Mouse (Mus musculus): ENCODE data around the gene Sh3bp1.

Gene Sh3bp1

DNA sequence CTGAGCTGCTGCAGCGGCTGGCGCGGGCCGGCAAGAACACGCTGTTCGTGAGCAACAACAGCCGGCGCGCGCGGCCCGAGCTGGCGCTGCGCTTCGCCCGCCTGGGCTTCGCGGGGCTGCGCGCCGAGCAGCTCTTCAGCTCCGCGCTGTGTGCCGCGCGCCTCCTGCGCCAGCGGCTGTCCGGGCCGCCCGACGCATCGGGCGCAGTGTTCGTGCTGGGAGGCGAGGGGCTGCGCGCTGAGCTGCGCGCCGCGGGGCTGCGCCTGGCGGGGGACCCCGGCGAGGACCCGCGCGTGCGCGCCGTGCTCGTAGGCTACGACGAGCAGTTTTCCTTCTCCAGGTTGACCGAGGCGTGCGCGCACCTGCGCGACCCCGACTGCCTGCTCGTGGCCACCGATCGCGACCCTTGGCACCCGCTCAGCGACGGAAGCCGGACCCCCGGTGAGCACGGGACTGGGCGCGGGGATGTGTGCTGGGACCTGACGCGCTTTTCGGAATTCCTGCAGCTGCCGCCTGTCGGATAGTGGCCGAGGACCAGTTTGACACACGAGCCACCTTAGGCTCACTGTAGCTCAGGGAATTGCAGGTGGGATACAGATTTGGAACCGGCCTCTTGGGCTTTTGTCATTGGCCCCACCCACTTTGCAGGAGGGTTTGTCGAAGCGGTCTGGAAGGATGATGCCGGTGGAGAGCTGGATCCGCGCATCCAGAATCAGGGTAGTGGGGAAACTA, 14.7 kb downstream of the Sh3bp1 start:
- DNase-seq (ENCODE audit: extremely low read depth, low read depth, low spot score) = no peak

DNA sequence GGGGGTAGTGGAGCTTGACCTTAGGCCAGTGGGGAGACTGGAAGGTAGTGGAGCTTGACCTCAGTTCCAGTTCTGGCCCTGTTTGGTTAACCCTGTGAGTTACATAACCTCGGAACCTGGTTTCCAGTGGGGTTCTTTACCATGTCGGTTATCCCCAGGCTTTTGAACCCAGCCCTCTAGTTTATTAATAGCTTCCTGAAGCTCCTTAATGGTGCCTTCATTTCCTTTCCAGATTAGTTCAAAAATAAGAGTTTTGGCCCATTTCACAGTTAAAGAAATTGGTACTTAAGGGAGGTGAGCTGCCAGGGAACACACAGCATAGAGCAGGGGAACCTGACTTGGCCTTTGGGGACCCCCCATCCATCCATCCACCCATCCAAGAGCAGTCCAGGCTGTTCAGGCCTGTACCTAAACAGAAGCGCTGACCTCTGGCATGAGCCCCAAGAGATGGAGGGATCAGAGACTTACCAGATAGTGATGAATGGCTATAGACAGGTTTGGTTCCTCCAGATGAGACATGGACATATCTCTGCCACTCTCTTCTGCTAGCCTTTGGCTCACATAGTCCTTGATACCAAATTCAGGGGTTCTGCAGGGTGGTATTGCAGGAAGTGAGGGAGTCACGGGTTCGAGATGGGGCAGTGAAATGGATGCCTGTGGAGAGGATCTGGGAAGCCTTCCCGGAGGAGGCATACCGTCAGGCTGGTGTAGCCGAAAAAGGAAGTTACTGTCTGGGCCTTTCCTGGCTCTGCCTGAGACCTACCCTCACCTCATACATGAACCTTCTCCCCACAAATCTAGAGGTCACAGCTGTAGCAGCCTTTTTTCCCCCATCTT, 15.5 kb downstream of the Sh3bp1 start:
- DNase-seq (ENCODE audit: extremely low read depth, low read depth, low spot score) = no peak

DNA sequence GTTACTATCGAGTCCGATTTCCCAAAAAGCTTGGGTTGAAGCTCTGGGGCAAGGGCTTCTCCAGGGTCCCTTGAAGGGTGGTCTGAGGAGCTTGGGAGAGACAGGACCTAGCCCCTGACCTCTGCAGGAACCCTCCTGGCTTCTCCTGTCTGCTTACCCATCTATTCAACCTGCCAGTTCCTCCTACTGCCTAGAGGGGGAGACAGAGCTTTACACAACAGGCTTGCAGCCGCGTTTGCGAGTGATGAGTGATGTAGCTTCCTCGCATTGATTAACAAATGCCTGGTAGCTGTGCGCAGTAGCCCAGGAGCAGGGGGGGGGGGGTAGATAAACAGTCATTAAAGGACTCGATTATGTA, 16.1 kb downstream of the Sh3bp1 start:
- no peak for DNase-seq (ENCODE audit: extremely low read depth, low read depth, low spot score)

- DNase-seq (ENCODE audit: extremely low read depth, low read depth, low spot score) = no peak
Observed at GRCm38 (mm10) chr15:78916052-78916826, 16.7 kb downstream of the Sh3bp1 start.

DNA sequence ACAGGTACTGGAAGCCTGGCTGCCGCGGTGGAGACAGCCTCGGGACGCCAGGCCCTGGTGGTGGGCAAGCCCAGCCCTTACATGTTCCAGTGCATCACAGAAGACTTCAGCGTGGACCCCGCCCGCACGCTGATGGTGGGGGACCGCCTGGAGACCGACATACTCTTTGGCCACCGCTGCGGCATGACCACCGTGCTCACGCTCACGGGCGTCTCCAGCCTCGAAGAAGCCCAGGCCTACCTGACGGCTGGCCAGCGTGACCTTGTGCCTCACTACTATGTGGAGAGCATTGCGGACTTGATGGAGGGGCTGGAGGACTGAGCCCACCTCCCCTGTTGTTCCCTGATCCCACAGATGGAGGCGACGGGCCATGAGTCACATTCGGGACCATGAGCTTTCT, 18.6 kb downstream of the Sh3bp1 start:
- DNase-seq (ENCODE audit: extremely low read depth, low read depth, low spot score) = no peak

GRCm38 (mm10) chr15:78919914-78920313, 20.3 kb downstream of the Sh3bp1 start:
- no peak for DNase-seq (ENCODE audit: extremely low read depth, low read depth, low spot score)

DNA sequence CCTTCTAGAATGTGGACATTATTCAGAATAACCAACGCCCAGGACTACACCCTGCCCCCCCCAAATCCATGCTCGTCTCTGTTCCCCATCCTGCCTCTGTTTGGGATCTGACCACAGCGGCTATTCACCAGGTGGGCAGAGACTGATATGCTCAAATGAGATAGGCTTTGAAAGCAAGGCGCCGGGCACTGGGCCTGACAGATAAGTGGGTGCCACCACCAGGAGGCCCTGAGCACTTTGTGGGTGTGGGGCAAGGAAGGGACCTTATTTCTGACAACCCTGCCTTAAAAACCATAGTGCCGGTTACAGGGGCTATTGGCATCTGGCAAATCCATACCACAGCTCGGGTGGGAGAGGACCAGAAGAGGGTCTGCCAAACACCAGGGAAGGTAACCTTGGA, 23.1 kb downstream of the Sh3bp1 start:
- DNase-seq (ENCODE audit: extremely low read depth, low read depth, low spot score) = no peak

GRCm38 (mm10) chr15:78923585-78923984, 24.0 kb downstream of the Sh3bp1 start:
- no peak for DNase-seq (ENCODE audit: extremely low read depth, low read depth, low spot score)

DNA sequence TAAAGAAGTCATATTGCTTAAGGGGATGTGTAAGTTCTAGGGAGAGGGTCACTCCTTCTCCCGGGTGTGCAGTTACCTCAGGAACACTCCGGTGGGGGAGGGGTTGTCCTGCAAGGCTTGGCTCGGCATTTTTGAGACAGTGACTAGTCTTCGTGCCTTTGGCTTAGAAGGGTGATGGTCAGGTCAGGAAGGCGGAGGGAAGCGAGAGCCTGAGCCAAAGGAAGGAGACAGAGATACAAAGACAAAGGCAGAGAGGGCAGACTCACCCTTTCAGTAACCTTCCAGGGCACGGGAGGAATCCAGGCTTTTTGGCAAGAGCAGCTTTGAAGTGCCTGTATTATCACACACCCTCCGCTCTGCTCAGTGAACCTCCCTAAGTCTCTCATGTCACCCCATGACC, 25.6 kb downstream of the Sh3bp1 start:
- no peak for DNase-seq (ENCODE audit: extremely low read depth, low read depth, low spot score)

- no peak for DNase-seq (ENCODE audit: extremely low read depth, low read depth, low spot score)
Observed at GRCm38 (mm10) chr15:78926021-78926919, 26.7 kb downstream of the Sh3bp1 start, which contains the start of gene Lgals1. Lgals1 (plus strand) TSS chr15:78926725.

- DNase-seq (ENCODE audit: extremely low read depth, low read depth, low spot score) = no peak
Observed at GRCm38 (mm10) chr15:78927021-78927787, 27.6 kb downstream of the Sh3bp1 start.

GRCm38 (mm10) chr15:78927788-78928457, 28.4 kb downstream of the Sh3bp1 start:
- DNase-seq (ENCODE audit: extremely low read depth, low read depth, low spot score) = no peak

- DNase-seq (ENCODE audit: extremely low read depth, low read depth, low spot score) = no peak
Observed at GRCm38 (mm10) chr15:78928539-78928938, 29.0 kb downstream of the Sh3bp1 start.

DNA sequence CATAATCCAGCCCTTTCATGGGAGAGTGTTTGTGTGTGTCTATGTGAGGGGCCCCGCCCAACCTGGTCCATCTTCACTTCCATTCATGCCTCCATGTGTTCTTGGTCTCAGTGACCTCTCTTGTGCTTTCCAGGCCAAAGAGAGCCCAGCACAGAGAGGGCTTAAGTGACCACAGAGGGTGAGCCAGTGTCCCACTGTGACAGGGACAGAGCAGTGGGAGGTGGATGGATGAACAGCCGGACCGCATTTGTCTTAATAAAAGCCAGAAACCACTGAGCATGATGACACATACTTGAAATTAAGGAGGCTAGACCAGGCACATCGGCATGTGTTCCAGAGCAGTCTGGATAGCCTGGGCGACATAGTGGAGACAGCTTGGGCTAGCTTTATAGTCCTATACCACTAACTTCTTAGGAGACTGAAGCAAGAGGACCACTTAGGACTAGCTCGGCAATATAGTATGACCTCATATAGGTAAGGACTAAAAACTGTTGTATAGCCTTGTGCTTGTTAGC, 30.7 kb downstream of the Sh3bp1 start:
- no peak for DNase-seq (ENCODE audit: extremely low read depth, low read depth, low spot score)

DNA sequence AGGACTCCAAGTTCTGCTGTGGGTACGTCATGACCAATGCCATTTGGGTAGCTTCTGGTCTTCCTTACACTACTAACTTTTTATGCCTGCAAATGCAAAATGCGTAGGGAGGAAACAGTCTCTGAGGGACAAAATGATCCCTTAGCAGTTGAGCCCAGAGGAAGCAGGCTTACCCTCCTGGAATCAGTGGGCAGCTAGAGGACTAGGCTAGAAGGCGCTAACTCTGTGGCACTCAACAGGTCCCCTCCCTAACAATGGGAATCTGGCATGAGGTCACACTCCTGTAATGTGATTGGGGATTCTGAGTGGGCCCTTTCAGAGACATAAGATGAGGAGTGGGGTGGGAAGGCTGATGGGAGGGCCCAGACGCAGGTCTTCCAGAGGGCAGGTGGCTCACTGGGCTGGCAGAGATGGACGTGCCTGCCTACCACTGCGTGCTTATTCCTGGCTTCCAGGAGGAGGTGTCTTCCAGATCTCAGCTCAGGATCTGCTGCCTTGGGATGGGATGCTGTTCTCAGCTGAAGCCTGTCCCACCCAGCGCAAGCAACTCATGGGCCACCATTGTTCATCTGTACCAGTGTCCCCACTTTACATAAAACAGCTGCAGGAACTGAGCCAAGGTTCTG, 31.3 kb downstream of the Sh3bp1 start:
- no peak for DNase-seq (ENCODE audit: extremely low read depth, low read depth, low spot score)

- DNase-seq (ENCODE audit: extremely low read depth, low read depth, low spot score) = no peak
Observed at GRCm38 (mm10) chr15:78931577-78931976, 32.0 kb downstream of the Sh3bp1 start.

- no peak for DNase-seq (ENCODE audit: extremely low read depth, low read depth, low spot score)
Observed at GRCm38 (mm10) chr15:78934784-78935320, 35.3 kb downstream of the Sh3bp1 start, which contains the start of gene Nol12. Nol12 (plus strand) TSS chr15:78934933.

GRCm38 (mm10) chr15:78936403-78936802, 36.8 kb downstream of the Sh3bp1 start:
- no peak for DNase-seq (ENCODE audit: extremely low read depth, low read depth, low spot score)

All from fat pad, adult 2 months (tissue).